Mouse (Mus musculus) kidney, postnatal 0 days (tissue): Measurements from ENCODE around the gene Mrps33. TPM values are rescaled to one million over a fixed set of nuclear protein-coding genes. Genes with fewer than 3 reads are reported as not detected.

Experiments
- ATAC-seq: fragments of 200-750 bp; cut with Nextera tagmentation; replicated peaks from 2 replicates; pipeline ENCODE4 v1.8.0; 2017; ENCODE audit warnings: low read depth, moderate number of reproducible peaks, moderate TSS enrichment, moderate library complexity; ENCODE audit not compliant: low FRiP score
- DNase-seq: peaks from one replicate; pipeline ENCODE4 v3.0.0-alpha.2; 2016; ENCODE audit warnings: low spot score
- H3K27ac ChIP-seq: fragments of 300-500 bp; sonication (generic); 2 replicates; pipeline ENCODE4 v1.5.1; 2014; ENCODE audit warnings: mild to moderate bottlenecking
- H3K27me3 ChIP-seq: fragments of 300-500 bp; sonication (generic); 2 replicates; pipeline ENCODE4 v1.6.1; 2014; ENCODE audit warnings: low read length, mixed read lengths; ENCODE audit not compliant: insufficient read depth
- H3K36me3 ChIP-seq: fragments of 300-500 bp; sonication (generic); 2 replicates; pipeline ENCODE4 v1.6.1; 2014; ENCODE audit warnings: low read length, mixed read lengths; ENCODE audit not compliant: insufficient read depth
- H3K4me1 ChIP-seq: fragments of 300-500 bp; sonication (generic); replicated peaks from 2 replicates; pipeline ENCODE4 v1.6.1; 2014; ENCODE audit warnings: antibody characterized with exemption, low read length, mixed read lengths; ENCODE audit not compliant: insufficient read depth
- H3K4me2 ChIP-seq: fragments of 300-500 bp; sonication (generic); 2 replicates; pipeline ENCODE4 v1.6.1; 2014; ENCODE audit warnings: mild to moderate bottlenecking, low read length, moderate library complexity, mixed read lengths
- H3K4me3 ChIP-seq: fragments of 300-500 bp; sonication (generic); replicated peaks from 2 replicates; pipeline ENCODE4 v1.5.1; 2014; ENCODE audit warnings: low read depth, low read length
- H3K9ac ChIP-seq: fragments of 300-500 bp; sonication (generic); 2 replicates; pipeline ENCODE4 v1.6.1; 2014; ENCODE audit warnings: low read depth, low read length
- H3K9me3 ChIP-seq: fragments of 300-500 bp; sonication (generic); replicated peaks from 2 replicates; pipeline ENCODE4 v1.6.1; 2016; ENCODE audit warnings: low read length, inconsistent platforms, mixed read lengths
- CTCF ChIP-seq: IDR thresholded peaks from 2 replicates; pipeline ENCODE4 v1.5.1; 2016; ENCODE audit warnings: antibody characterized with exemption, low read depth, mild to moderate bottlenecking, moderate library complexity
- WGBS: fragments of 180-500 bp; shearing (Covaris S2); extraction: QIAGEN DNeasy Blood & Tissue Kit; methylation state at CpG from one replicate; pipeline ENCODE4 v1.1.7; 2014; 5-methylcytosine and 5-hydroxymethylcytosine counted together
- polyA plus RNA-seq: library from polyadenylated mRNA; unstranded; fragments of >200 nt; fragmentation: Nextera tagmentation; extraction: Ambion mirVana; gene quantifications from 2 replicates; pipeline ENCODE4 v1.2.1, GENCODE M21; 2015

The Mrps33 gene
- polyA plus RNA-seq, 1 experiment from 2014 or later = 245 TPM

GRCm38 (mm10) chr6:39757229-39757628 is 53.6 kb downstream of the Mrps33 start:
- Histone ChIP-seq H3K9ac (no peak overlapping the region), H3K36me3 (no peaks in the 10 kb centered on the region), H3K27ac (no peak overlapping the region), H3K4me3 (no peak overlapping the region), H3K9me3 (no peaks in the 10 kb centered on the region), H3K27me3 (no peaks in the 10 kb centered on the region), H3K4me2 (no peak overlapping the region), H3K4me1 (no peaks in the 10 kb centered on the region)
- no peak for DNase-seq
- 85% methylated on average over 2 of the region's 2 CpGs for WGBS
- no peak for ATAC-seq
- no peak for TF ChIP-seq CTCF

Other genes starting within 250 kb of the Mrps33 start
- 25.8 and 33.1 TPM in 2 replicates for gene Adck2, start 237.1 kb downstream of the Mrps33 start, polyA plus RNA-seq
- 0.97 TPM in 1 of 2 replicates, not detected in the other for gene Gm42420, start 225.2 kb downstream of the Mrps33 start, polyA plus RNA-seq
- 518 and 575 TPM in 2 replicates for gene Ndufb2, start 218.4 kb downstream of the Mrps33 start, polyA plus RNA-seq
- 7.6 and 8.4 TPM in 2 replicates for gene Braf, start 85.5 kb downstream of the Mrps33 start, polyA plus RNA-seq
- gene Tmem178b, start 62.3 kb upstream of the Mrps33 start, polyA plus RNA-seq = 0.11 and 0.25 TPM in 2 replicates